Mouse (Mus musculus) cortical plate, adult 2 months (tissue): ENCODE measurements at regions not wholly inside any gene's neighbourhood (a gene's known extent, or its start where the extent isn't known, plus 50 kb on each side); places are given as distances from the start of the nearest gene placed in this dataset.

Experiments
- CTCF ChIP-seq: fragments of 200-500 bp; IDR thresholded peaks from 2 replicates; pipeline ENCODE4 v1.5.1; 2011; ENCODE audit warnings: mild to moderate bottlenecking, control low read depth, low read length; ENCODE audit not compliant: insufficient read depth; ENCODE audit errors: extremely low read depth
- POLR2A ChIP-seq: fragments of 200-500 bp; IDR thresholded peaks from 2 replicates; pipeline ENCODE4 v1.6.1; 2011; ENCODE audit warnings: mild to moderate bottlenecking, low read length, control low read depth; ENCODE audit not compliant: insufficient read depth; ENCODE audit errors: extremely low read depth

GRCm38 (mm10) chr4:97050735-97051134 lies 132.2 kb downstream of the Gm10192 start:
- TF ChIP-seq CTCF (no peak), POLR2A (no peak)
